Mouse (Mus musculus) heart, adult 2 months (tissue): ENCODE measurements around the gene Hsd17b7. TPM values are rescaled to one million over a fixed set of nuclear protein-coding genes. Genes with fewer than 3 reads are reported as not detected.

Experiments used
- DNase-seq, 2 experiments: peaks; one replicate each; pipeline ENCODE4 v3.0.0; 2021
- H3K27ac ChIP-seq: fragments of 200-600 bp; 2 replicates; pipeline ENCODE4 v1.8.1; 2022
- H3K27me3 ChIP-seq: fragments of 200-500 bp; 2 replicates; pipeline ENCODE4 v1.6.1; 2012; ENCODE audit warnings: mild to moderate bottlenecking, low read length, inconsistent platforms, mixed read lengths; ENCODE audit not compliant: control insufficient read depth, insufficient read depth
- H3K36me3 ChIP-seq: fragments of 200-500 bp; 2 replicates; pipeline ENCODE4 v1.6.1; 2012; ENCODE audit warnings: low read length, inconsistent platforms; ENCODE audit not compliant: control insufficient read depth, insufficient read depth
- H3K4me1 ChIP-seq: fragments of 200-500 bp; 2 replicates; pipeline ENCODE4 v1.6.1; 2011; ENCODE audit warnings: low read length; ENCODE audit not compliant: control insufficient read depth, insufficient read depth
- H3K4me3 ChIP-seq: fragments of 200-600 bp; 2 replicates; pipeline ENCODE4 v1.8.1; 2022
- H3K79me2 ChIP-seq: fragments of 200-500 bp; replicated peaks from 2 replicates; pipeline ENCODE4 v1.6.1; 2012; ENCODE audit warnings: mild to moderate bottlenecking, inconsistent platforms, low read length, moderate library complexity, mixed read lengths; ENCODE audit not compliant: control insufficient read depth, insufficient read depth
- H3K9ac ChIP-seq: fragments of 200-500 bp; 2 replicates; pipeline ENCODE4 v1.6.1; 2012; ENCODE audit warnings: low read depth, mild to moderate bottlenecking, control low read depth, inconsistent platforms, low read length, mixed read lengths
- CTCF ChIP-seq: fragments of 200-600 bp; IDR thresholded peaks from 2 replicates; pipeline ENCODE4 v1.8.1; 2022; ENCODE audit warnings: antibody characterized with exemption, mild to moderate bottlenecking, moderate library complexity
- EP300 ChIP-seq: fragments of 200-500 bp; IDR thresholded peaks from 2 replicates; pipeline ENCODE4 v1.6.1; 2011; ENCODE audit warnings: low read depth, low read length, control low read depth; ENCODE audit not compliant: insufficient read depth
- POLR2A ChIP-seq: fragments of 200-500 bp; IDR thresholded peaks from 2 replicates; pipeline ENCODE4 v1.6.1; 2011; ENCODE audit warnings: mild to moderate bottlenecking, low read depth, low read length, control low read depth; ENCODE audit not compliant: insufficient read depth
- WGBS: fragments of 180-500 bp; shearing (Covaris S2); methylation state at CpG from one replicate; pipeline ENCODE4 v1.1.7; 2018; 5-methylcytosine and 5-hydroxymethylcytosine counted together
- intact Hi-C: fragments of 180-260 bp; cut with DNase I; formaldehyde crosslinking; loops from one replicate; pipeline ENCODE4 v1.15.1; 2025
- polyA plus RNA-seq: library from polyadenylated mRNA; depleted of rRNA; stranded (reverse); fragments of >200 nt; gene quantifications from 2 replicates; pipeline ENCODE4 v1.2.3, GENCODE M21; 2012
- total RNA-seq, 2 experiments: library from RNA; stranded (reverse); gene quantifications; 2 replicates each; pipeline ENCODE4 v1.2.3; 2021

The Hsd17b7 gene
- total and polyA plus RNA-seq, 3 experiments, result 13.2 to 14.4 (median 14.2) TPM

DNA sequence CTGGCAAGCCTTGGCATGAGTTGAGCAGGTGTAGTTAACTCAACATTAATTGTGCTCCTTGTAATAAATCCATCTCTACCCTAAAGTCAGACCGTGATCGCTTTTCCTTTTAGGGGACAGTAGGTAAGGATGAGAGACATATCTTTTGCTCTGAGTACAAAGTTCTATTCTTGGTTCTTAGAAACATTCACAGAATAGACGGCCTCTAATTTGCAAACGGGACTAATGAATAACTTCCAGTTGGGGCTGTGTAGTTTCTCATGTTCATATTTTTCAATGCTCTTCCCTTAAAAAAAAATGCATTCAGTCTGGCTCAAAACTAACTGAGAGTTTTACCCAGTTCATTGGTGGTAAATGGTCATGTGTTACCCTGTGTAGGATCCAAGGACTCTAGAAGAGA, 1.9 kb upstream of the Hsd17b7 start:
- 86% methylated on average over 4 of the region's 4 CpGs for WGBS
- no peak overlapping the region for H3K4me3 ChIP-seq
- DNase-seq, result no peak
- H3K27me3 ChIP-seq, result no peaks in the 10 kb centered on the region
- no peaks in the 10 kb centered on the region for H3K4me1 ChIP-seq
- no peak overlapping the region for H3K9ac ChIP-seq
- intact Hi-C loops, result no loop called here
- no peaks in the 10 kb centered on the region for H3K79me2 ChIP-seq
- no peak overlapping the region for H3K27ac ChIP-seq
- TF ChIP-seq CTCF (no peak), EP300 (no peak), POLR2A (no peak)
- no peaks in the 10 kb centered on the region for H3K36me3 ChIP-seq

- H3K27ac ChIP-seq, result peak overlapping the region; percentile 55
- no peak for TF ChIP-seq POLR2A
- no peak for TF ChIP-seq CTCF
- TF ChIP-seq EP300, result no peak
These were observed 460 bp upstream of the Hsd17b7 start for GRCm38 (mm10) chr1:169969516-169969886.

GRCm38 (mm10) chr1:169953106-169953505, 15.9 kb downstream of the Hsd17b7 start:
- H3K36me3 ChIP-seq, result no peaks in the 10 kb centered on the region
- 93% methylated on average over 10 of the region's 10 CpGs for WGBS
- no peak overlapping the region for H3K4me3 ChIP-seq
- TF ChIP-seq CTCF (no peak), EP300 (no peak), POLR2A (no peak)
- DNase-seq, result no peak
- H3K4me1 ChIP-seq, result no peaks in the 10 kb centered on the region
- no peak overlapping the region for H3K27ac ChIP-seq
- intact Hi-C loops, result no loop called here
- H3K9ac ChIP-seq, result no peak overlapping the region
- H3K27me3 ChIP-seq, result no peaks in the 10 kb centered on the region
- H3K79me2 ChIP-seq, result no peaks in the 10 kb centered on the region

More at GRCm38 (mm10) chr1:169969516-169969886, 460 bp upstream of the Hsd17b7 start:
- H3K4me1 ChIP-seq, result no peaks in the 10 kb centered on the region
- no peaks in the 10 kb centered on the region for H3K36me3 ChIP-seq
- peak overlapping the region; percentile 39; the same call in 1 of the 2 replicates for H3K9ac ChIP-seq
- peak overlapping the region; percentile 64 for H3K4me3 ChIP-seq
- intact Hi-C loops, result loop anchor here (5.0 kb wide), 1 partner anchor 168 kb away; no protein-coding TSS in a partner anchor
- no peaks in the 10 kb centered on the region for H3K27me3 ChIP-seq
- no peaks in the 10 kb centered on the region for H3K79me2 ChIP-seq
- DNase-seq, result no peak
- under 1% methylated on average over 9 of the region's 9 CpGs for WGBS

DNA sequence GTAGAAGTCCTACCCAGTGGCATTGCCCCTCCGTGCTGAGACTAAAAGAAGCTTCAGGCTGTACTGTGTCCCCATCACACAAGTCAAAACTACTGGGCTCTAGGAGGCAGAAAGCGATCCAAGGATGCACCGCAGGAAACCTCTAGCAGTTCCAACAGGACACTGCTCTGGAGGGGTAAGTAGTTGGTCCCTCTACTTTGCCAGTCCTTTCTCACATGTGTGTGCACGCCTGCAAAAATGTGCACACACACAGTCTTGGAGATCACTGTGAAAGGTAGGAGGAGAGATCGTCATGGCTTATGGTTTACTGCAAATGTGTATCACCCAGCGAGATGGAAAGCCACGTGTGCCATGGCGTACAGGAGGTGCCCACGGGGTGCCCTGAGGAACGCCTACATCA, 16.4 kb downstream of the Hsd17b7 start:
- Histone ChIP-seq H3K36me3 (no peaks in the 10 kb centered on the region), H3K4me1 (no peaks in the 10 kb centered on the region), H3K4me3 (no peak overlapping the region), H3K27me3 (no peaks in the 10 kb centered on the region), H3K79me2 (no peaks in the 10 kb centered on the region), H3K9ac (no peak overlapping the region), H3K27ac (no peak overlapping the region)
- intact Hi-C loops, result no loop called here
- DNase-seq, result no peak
- no peak for TF ChIP-seq EP300
- TF ChIP-seq POLR2A, result no peak
- TF ChIP-seq CTCF, result no peak
- WGBS, result 94% methylated on average over 10 of the region's 10 CpGs

- H3K9ac ChIP-seq, result no peak overlapping the region
- TF ChIP-seq CTCF (no peak), EP300 (no peak), POLR2A (no peak)
- no peaks in the 10 kb centered on the region for H3K27me3 ChIP-seq
- no peaks in the 10 kb centered on the region for H3K4me1 ChIP-seq
- intact Hi-C loops, result no loop called here
- H3K4me3 ChIP-seq, result no peak overlapping the region
- 91% methylated on average over 6 of the region's 6 CpGs for WGBS
- no peak for DNase-seq
- H3K27ac ChIP-seq, result no peak overlapping the region
- no peaks in the 10 kb centered on the region for H3K36me3 ChIP-seq
- H3K79me2 ChIP-seq, result no peaks in the 10 kb centered on the region
These were observed 17.5 kb downstream of the Hsd17b7 start for GRCm38 (mm10) chr1:169951561-169951960.

DNA sequence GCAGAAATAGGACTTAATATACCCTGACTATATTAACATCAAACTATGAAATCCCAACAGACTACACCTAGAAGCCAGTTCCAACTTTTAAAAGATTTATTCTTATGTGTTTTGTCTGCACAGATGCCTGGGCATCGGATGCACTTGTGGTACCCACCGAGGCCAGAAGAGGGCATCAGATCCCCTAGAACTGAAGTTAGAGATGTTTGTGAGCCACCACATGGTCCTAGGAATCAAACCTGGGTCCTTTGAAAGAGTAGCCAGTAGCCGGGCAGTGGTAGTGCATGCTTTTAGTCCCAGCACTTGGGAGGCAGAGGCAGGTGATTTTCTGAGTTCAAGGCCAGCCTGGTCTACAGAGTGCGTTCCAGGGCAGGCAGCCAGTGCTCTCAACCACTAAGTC, 18.4 kb downstream of the Hsd17b7 start:
- TF ChIP-seq POLR2A, result no peak
- TF ChIP-seq CTCF, result peak; percentile 54
- Histone ChIP-seq H3K79me2 (no peaks in the 10 kb centered on the region), H3K27me3 (no peaks in the 10 kb centered on the region), H3K4me1 (no peaks in the 10 kb centered on the region), H3K27ac (no peak overlapping the region), H3K9ac (no peak overlapping the region), H3K4me3 (no peak overlapping the region), H3K36me3 (no peaks in the 10 kb centered on the region)
- WGBS, result 93% methylated on average over 4 of the region's 4 CpGs
- intact Hi-C loops, result no loop called here
- DNase-seq, result no peak
